Mouse (Mus musculus) ES-E14 (cell line): Measurements from ENCODE around the gene Lemd1. TPM values are rescaled to one million over a fixed set of nuclear protein-coding genes. Genes with fewer than 3 reads are reported as not detected.
A peak's percentile ranks its signal among the peaks of the same experiment; 100 is the strongest.

Source experiments
- DNase-seq: peaks from one replicate; pipeline ENCODE4 v3.0.0-alpha.2; 2013; ENCODE audit warnings: low read depth, low spot score
- H3K27ac ChIP-seq: 2 replicates; pipeline ENCODE4 v1.5.1; 2012; ENCODE audit warnings: low read depth, mild to moderate bottlenecking, low read length, moderate library complexity, mixed read lengths; ENCODE audit not compliant: poor library complexity, insufficient read depth, severe bottlenecking
- H3K36me3 ChIP-seq: 2 replicates; pipeline ENCODE4 v1.6.1; 2012; ENCODE audit warnings: mild to moderate bottlenecking, low read length, moderate library complexity, mixed read lengths; ENCODE audit not compliant: control insufficient read depth, poor library complexity, insufficient read depth, severe bottlenecking
- H3K4me1 ChIP-seq, 2 experiments: fragments of 150-350 bp in 1 of 2; sonication (generic) in 1 of 2; 2 replicates each; pipeline ENCODE4 v1.6.1; 2012; ENCODE audit warnings: low read length in 2 of 2, mild to moderate bottlenecking in 1 of 2, mixed read lengths in 1 of 2; ENCODE audit not compliant: control insufficient read depth in 2 of 2, insufficient read depth in 2 of 2, poor library complexity in 1 of 2
- H3K4me3 ChIP-seq, 2 experiments: fragments of 150-350 bp in 1 of 2; sonication (generic) in 1 of 2; 2 replicates each; pipeline ENCODE4 v1.5.1; 2012; ENCODE audit warnings: low read length in 2 of 2, low read depth in 1 of 2, mild to moderate bottlenecking in 1 of 2, mixed read lengths in 1 of 2; ENCODE audit not compliant: insufficient read depth in 1 of 2, poor library complexity in 1 of 2, severe bottlenecking in 1 of 2
- H3K9ac ChIP-seq: 2 replicates; pipeline ENCODE4 v1.6.1; 2012; ENCODE audit warnings: low read depth, mild to moderate bottlenecking, low read length, mixed read lengths; ENCODE audit not compliant: poor library complexity, insufficient read depth, severe bottlenecking
- H3K9me3 ChIP-seq: fragments of 150-350 bp; sonication (generic); 2 replicates; pipeline ENCODE4 v1.6.1; 2012; ENCODE audit warnings: low read depth, mild to moderate bottlenecking, low read length; ENCODE audit not compliant: control insufficient read depth, insufficient read depth
- CHD2 ChIP-seq: IDR thresholded peaks from 2 replicates; pipeline ENCODE4 v1.6.1; 2014; ENCODE audit warnings: mild to moderate bottlenecking, low read depth, low read length, inconsistent platforms
- HCFC1 ChIP-seq: IDR thresholded peaks from 2 replicates; pipeline ENCODE4 v1.6.1; 2012; ENCODE audit warnings: low read length, inconsistent platforms, borderline replicate concordance; ENCODE audit not compliant: insufficient read depth
- MAFK ChIP-seq: IDR thresholded peaks from 2 replicates; pipeline ENCODE4 v1.6.1; 2014; ENCODE audit warnings: mild to moderate bottlenecking, low read depth, low read length, inconsistent platforms; ENCODE audit not compliant: insufficient read depth
- ZC3H11A ChIP-seq: IDR thresholded peaks from 2 replicates; pipeline ENCODE4 v1.6.1; 2012; ENCODE audit warnings: low read depth, mild to moderate bottlenecking, inconsistent platforms, low read length, borderline replicate concordance
- ZNF384 ChIP-seq: IDR thresholded peaks from 2 replicates; pipeline ENCODE4 v1.6.1; 2012; ENCODE audit warnings: low read depth, low read length, inconsistent platforms
- in situ Hi-C, 2 experiments: fragments of 600-800 bp; cut with MboI; formaldehyde crosslinking; loops; one replicate each; pipeline ENCODE4 v1.15.1; 2025; ENCODE audit warnings: low sequenced_read_pairs in 2 of 2, inconsistent platforms in 1 of 2; ENCODE audit not compliant: unreplicated experiment in 2 of 2
- total RNA-seq: library from RNA; depleted of rRNA; stranded (reverse); fragments of 300-350 nt; gene quantifications from 2 replicates; pipeline ENCODE4 v1.2.3, GENCODE M21; 2012

Gene Lemd1
- total RNA-seq, 1 experiment = 3.9 TPM

- in situ Hi-C loops = no loop called here
- no peak overlapping the region; the same call in 1 of the 2 replicates for H3K27ac ChIP-seq
Observed at GRCm38 (mm10) chr1:132282177-132282536, 90.9 kb downstream of the Lemd1 start.

GRCm38 (mm10) chr1:132283018-132283417, 91.8 kb downstream of the Lemd1 start:
- Histone ChIP-seq H3K9ac (no peak overlapping the region), H3K4me1 (peaks cover 20 to 38% of the 10 kb centered on the region in 2 experiments), H3K4me3 (no peak overlapping the region), H3K36me3 (no peaks in the 10 kb centered on the region), H3K27ac (no peak overlapping the region), H3K9me3 (no peaks in the 10 kb centered on the region)
- no peak for DNase-seq
- TF ChIP-seq HCFC1 (no peak), ZNF384 (no peak), CHD2 (no peak)
- in situ Hi-C loops = no loop called here

More at GRCm38 (mm10) chr1:132282177-132282536, 90.9 kb downstream of the Lemd1 start:
- H3K9ac ChIP-seq = no peak overlapping the region
- no peaks in the 10 kb centered on the region for H3K9me3 ChIP-seq
- peaks cover 21 to 31% of the 10 kb centered on the region in 2 experiments for H3K4me1 ChIP-seq
- no peak overlapping the region for H3K4me3 ChIP-seq
- no peaks in the 10 kb centered on the region for H3K36me3 ChIP-seq
- TF ChIP-seq ZC3H11A (no peak), HCFC1 (no peak)
- no peak for DNase-seq

DNA sequence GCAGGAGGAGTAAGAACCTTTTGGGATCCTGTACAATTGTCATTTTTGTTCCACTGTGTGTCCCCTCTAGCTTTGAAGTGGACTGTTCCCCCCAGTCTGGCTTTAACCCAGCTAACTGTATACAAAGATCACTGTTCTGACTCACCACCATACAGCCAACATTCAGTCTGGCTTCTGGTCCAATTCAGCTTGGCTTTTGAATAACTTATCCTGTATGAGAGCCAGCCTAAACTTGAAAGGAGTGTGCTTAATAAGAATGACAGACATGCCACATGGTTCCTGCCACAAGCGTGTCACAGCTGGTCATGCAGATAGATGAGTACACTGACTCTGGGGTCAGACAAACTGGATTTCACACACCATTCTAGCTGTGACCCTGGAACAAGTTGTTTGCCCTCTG, 95.5 kb downstream of the Lemd1 start:
- Histone ChIP-seq H3K4me1 (peaks cover 11 to 49% of the 10 kb centered on the region in 2 experiments), H3K9me3 (no peaks in the 10 kb centered on the region), H3K4me3 (no peak overlapping the region), H3K36me3 (no peaks in the 10 kb centered on the region), H3K27ac (no peak overlapping the region), H3K9ac (no peak overlapping the region)
- DNase-seq = no peak
- TF ChIP-seq ZC3H11A = no peak
- TF ChIP-seq CHD2 = no peak
- TF ChIP-seq HCFC1 = no peak
- TF ChIP-seq MAFK = no peak
- TF ChIP-seq ZNF384 = no peak
- in situ Hi-C loops = no loop called here

DNA sequence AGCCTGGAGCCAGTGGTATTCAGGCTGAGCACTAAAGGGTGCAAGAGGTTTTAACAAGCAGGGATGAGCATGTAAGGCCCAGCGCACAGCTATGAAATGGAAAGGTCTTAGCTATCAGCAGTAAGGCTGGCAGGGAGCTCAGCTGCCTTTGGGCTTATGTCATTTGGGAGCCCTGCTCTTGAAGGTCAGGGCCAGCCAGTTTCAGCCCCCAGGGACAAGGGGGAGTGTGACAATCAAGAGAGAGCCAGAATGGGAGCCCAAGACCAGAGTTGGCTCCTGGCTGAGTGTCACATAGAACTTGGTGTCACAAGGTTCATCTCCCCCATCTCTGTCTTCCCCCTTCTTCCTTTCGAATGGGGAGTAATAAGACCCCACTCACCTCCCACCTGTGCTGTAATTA, 96.2 kb downstream of the Lemd1 start:
- no peak for DNase-seq
- no peaks in the 10 kb centered on the region for H3K36me3 ChIP-seq
- H3K27ac ChIP-seq = 0 out of 2 replicates have a peak overlapping the region, but pooled peaks have one; percentile 15
- H3K4me3 ChIP-seq = no peak overlapping the region
- TF ChIP-seq MAFK = no peak
- TF ChIP-seq ZNF384 = no peak
- no peak for TF ChIP-seq CHD2
- no peak for TF ChIP-seq ZC3H11A
- in situ Hi-C loops = no loop called here
- peaks cover 9 to 52% of the 10 kb centered on the region in 2 experiments for H3K4me1 ChIP-seq
- no peaks in the 10 kb centered on the region for H3K9me3 ChIP-seq
- no peak overlapping the region for H3K9ac ChIP-seq

- TF ChIP-seq ZC3H11A (0 out of 2 replicates have a peak, but pooled peaks have one; percentile 14), ZNF384 (no peak)
Observed at GRCm38 (mm10) chr1:132287991-132288451, 96.8 kb downstream of the Lemd1 start.

More at GRCm38 (mm10) chr1:132287991-132288451, 96.8 kb downstream of the Lemd1 start:
- Histone ChIP-seq H3K36me3 (no peaks in the 10 kb centered on the region), H3K4me1 (peaks cover 6 to 50% of the 10 kb centered on the region in 2 experiments), H3K9me3 (no peaks in the 10 kb centered on the region), H3K4me3 (no peak overlapping the region), H3K9ac (no peak overlapping the region), H3K27ac (no peak overlapping the region)
- DNase-seq = no peak
- in situ Hi-C loops = no loop called here
